Mouse (Mus musculus): Measurements from ENCODE around the gene Pacs1. TPM values are rescaled to one million over a fixed set of nuclear protein-coding genes. Genes with fewer than 3 reads are reported as not detected.
"Not testable (repeated sequence)": the region's sequence is repeated elsewhere in the genome, so short reads cannot be mapped to it uniquely, and the experiment has no call there.

Pacs1 gene
- total RNA-seq, 4 experiments from 2014 or later, result 63.3 to 64.7 (median 64.5) TPM

GRCm38 (mm10) chr19:5268875-5269274, 4.0 kb downstream of the Pacs1 start:
- DNase-seq (ENCODE audit: low spot score in 2 of 2), result no peak

DNA sequence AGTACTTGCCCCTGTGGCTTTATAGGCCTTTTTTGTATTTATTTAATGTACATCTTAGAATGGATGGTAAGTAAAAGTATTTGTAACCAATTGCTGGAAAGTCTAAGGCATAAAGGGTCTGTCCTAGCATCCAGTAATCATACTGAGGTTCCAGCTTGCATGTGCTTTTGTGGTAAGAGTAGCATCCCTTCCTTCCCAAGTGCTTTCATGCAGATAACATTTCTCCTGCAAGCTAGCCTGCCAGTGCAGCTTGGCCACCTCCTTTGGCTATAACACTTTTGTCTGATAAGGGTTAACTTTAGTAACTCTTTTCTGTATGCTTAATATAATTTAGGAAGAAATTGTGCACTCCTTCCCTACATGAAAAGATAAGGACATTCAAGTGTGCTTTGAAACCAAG, 4.9 kb downstream of the Pacs1 start:
- no peak for DNase-seq (ENCODE audit: low spot score in 2 of 2)

DNA sequence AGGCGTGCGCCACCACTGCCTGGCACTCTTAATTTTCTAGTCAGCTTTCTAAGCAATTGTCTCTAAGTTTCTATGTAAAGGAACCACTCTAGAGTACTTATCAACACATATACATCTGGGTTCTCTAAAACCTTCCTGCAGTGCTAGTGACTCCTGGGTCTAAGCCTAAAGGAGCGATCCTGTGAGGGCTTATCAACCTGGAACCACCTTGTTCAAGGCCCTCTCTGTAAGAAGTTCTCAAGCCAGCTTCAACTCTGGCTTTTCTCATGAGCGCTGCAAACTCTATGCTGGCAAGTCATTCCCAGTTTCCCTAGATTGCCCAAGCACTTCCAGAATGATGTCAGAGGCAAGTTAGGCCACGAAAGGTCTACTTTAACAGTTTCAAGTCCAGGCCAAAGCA, 5.9 kb downstream of the Pacs1 start:
- DNase-seq (ENCODE audit: low spot score in 2 of 2), result no peak

- no peak for DNase-seq (ENCODE audit: low spot score in 2 of 2)
Measured at GRCm38 (mm10) chr19:5257140-5257539, 15.8 kb downstream of the Pacs1 start.

DNA sequence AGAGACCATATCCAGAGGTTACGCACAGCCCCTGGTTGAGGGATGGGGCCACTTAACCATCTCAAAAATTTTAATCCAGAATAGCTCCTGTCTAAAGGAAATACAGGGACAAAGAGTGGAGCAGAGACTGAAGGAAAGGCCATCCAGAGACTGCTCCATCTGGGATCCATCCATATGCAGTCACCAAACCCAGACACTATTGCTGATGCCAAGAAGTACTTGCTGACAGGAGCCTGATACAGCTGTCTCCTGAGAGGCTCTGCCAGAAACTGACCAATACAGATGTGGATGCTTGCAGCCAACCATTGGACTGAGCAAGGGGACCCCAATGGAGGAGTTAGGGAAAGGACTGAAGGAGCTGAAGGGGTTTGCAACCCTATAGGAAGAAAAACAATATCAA, 35.9 kb downstream of the Pacs1 start:
- not testable (repeated sequence) for DNase-seq (ENCODE audit: low spot score in 2 of 2)

GRCm38 (mm10) chr19:5232696-5233095, 40.2 kb downstream of the Pacs1 start:
- DNase-seq (ENCODE audit: low spot score in 2 of 2), result no peak

- no peak for DNase-seq (ENCODE audit: low spot score in 2 of 2)
Measured at GRCm38 (mm10) chr19:5230110-5230509, 42.8 kb downstream of the Pacs1 start.

DNA sequence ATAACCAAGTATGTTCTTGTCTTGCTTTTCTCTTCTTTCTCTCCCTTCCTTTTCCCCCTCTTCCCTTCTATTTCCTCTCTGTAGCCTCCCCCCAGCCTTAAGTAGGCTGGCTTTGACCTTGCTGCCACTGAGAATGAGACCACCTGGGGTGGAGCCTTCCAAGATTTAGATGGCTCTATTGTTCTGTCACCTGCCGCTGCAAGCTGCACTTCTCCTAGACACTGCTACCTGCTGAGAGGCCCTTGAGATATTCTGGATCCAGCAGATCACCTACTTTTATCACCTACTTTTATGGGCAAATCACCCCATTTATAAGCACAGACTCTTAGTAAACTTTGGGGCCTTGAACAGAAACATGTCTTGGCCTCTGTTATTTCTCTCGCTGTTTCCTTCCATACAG, 48.3 kb downstream of the Pacs1 start:
- no peak for DNase-seq (ENCODE audit: low spot score in 2 of 2)

- no peak for DNase-seq (ENCODE audit: low spot score in 2 of 2)
Measured at GRCm38 (mm10) chr19:5224077-5224476, 48.8 kb downstream of the Pacs1 start.

GRCm38 (mm10) chr19:5221926-5222325, 51.0 kb downstream of the Pacs1 start:
- no peak for DNase-seq (ENCODE audit: low spot score in 2 of 2)

GRCm38 (mm10) chr19:5221219-5221723, 51.6 kb downstream of the Pacs1 start:
- DNase-seq (ENCODE audit: low spot score in 2 of 2), result not testable (repeated sequence)

GRCm38 (mm10) chr19:5220389-5220788, 52.5 kb downstream of the Pacs1 start:
- DNase-seq (ENCODE audit: low spot score in 2 of 2), result no peak

- DNase-seq (ENCODE audit: low spot score in 2 of 2), result no peak
Measured at GRCm38 (mm10) chr19:5201691-5202090, 71.2 kb downstream of the Pacs1 start.

GRCm38 (mm10) chr19:5200617-5201016, 72.3 kb downstream of the Pacs1 start:
- not testable (repeated sequence) for DNase-seq (ENCODE audit: low spot score in 2 of 2)

GRCm38 (mm10) chr19:5198553-5198952, 74.4 kb downstream of the Pacs1 start:
- DNase-seq (ENCODE audit: low spot score in 2 of 2), result no peak

- no peak for DNase-seq (ENCODE audit: low spot score in 2 of 2)
Measured at GRCm38 (mm10) chr19:5195417-5196035, 77.4 kb downstream of the Pacs1 start.

DNA sequence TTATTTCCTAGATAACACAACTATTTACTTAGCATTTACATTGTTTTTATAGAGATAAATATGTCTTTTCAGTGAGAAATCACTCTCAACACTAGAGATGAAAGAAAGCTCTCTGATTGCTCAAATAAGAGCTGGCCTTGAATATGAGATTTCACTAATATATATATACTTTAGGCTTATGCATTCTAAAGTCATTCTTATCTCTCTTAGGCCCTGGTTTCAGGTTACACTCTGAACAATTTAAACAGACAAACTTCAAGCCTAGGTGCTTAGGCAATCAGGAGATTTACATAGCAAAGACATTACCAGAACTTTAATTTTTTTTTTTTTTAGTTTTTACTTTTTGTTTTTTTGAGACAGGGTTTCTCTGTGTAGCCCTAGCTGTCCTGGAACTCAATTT, 80.5 kb downstream of the Pacs1 start:
- no peak for DNase-seq (ENCODE audit: low spot score in 2 of 2)

- DNase-seq (ENCODE audit: low spot score in 2 of 2), result no peak
Measured at GRCm38 (mm10) chr19:5187439-5187838, 85.5 kb downstream of the Pacs1 start.

DNA sequence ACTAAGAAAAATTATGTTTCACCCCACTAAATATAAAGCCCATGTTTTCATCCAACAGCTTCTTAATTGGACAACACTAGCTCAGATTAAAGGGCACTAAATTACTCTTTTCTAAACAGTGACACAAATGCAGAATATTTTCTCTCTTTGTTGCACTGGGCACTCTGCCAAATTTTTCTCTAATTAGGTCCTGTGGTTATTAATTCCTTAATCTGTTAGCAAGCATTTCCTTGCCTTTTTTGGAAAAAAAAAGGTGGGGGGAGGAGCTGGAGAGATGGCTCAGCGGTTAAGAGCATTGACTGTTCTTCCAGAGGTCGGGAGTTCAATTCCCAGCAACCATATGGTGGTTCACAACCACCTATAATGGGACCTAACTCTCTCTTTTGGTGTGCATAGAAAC, 91.0 kb downstream of the Pacs1 start:
- no peak for DNase-seq (ENCODE audit: low spot score in 2 of 2)

DNA sequence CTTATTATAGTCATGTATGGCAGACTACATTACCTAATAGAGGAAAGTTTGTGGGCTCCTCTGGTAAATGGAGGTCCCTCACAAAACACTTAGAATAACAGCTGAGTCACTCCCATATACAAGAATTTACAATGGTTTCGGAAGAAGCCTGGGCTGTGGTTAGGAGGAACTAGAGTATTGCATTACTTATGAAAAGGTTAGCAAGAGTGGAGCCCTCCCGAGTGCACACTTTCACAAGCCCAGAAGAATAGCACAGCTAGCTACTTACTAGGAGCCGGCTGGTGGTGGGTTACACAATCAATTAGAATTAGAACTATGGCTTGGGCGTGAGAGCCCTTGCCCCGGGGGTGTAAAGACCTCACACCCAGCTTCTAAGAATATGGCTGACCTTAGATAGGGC, 94.3 kb downstream of the Pacs1 start:
- DNase-seq (ENCODE audit: low spot score in 2 of 2), result no peak

DNA sequence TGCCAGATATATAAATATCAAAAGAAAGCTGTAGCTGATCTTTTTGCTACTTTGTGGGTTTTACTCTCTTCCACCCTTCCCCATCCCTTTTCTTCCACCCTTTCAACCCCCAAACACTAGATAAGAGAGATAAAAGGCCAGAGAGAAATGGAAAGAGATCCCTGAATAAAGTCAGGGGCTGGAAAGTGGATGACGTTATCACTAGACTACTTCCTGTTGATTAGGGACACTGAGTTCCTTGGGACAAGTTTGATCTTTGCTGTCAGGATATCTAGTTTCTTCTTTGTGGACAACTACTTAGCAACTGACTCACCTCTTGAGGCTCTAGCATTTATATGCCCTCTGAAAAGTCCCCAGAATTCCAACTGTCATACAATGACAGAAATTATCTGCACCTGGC, 102.5 kb downstream of the Pacs1 start:
- DNase-seq (ENCODE audit: low spot score in 2 of 2), result no peak

- DNase-seq (ENCODE audit: low spot score in 2 of 2), result no peak
Measured at GRCm38 (mm10) chr19:5167477-5167876, 105.4 kb downstream of the Pacs1 start.

- DNase-seq (ENCODE audit: low spot score in 2 of 2), result no peak
Measured at GRCm38 (mm10) chr19:5164380-5164779, 108.5 kb downstream of the Pacs1 start.

DNA sequence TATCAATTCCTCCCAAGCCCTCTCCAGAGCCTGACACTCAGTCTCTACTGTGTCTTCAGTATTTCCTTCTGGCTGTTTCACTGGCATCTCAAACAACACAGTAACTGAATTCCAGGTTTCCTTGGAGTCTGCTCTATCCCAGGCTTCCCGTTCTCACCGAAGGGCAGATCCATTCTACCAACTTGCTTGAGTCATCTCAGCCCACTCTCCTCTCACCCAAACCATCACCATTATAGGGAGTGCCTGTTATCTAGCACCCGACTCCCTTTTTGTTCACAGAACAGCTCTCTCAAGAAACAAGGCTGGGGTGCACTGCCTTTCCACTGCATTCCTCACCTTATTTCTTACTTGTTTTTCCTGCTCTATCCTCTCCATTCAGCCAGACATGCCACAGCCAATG, 111.0 kb downstream of the Pacs1 start:
- no peak for DNase-seq (ENCODE audit: low spot score in 2 of 2)
